Mouse (Mus musculus) embryonic fibroblast, embryonic 13.5 days (primary cell): Measurements from ENCODE around the gene Il10rb.

ENCODE experiments used
- CTCF ChIP-seq: IDR thresholded peaks from 2 replicates; pipeline ENCODE4 v1.5.1; 2011; ENCODE audit warnings: mild to moderate bottlenecking, control low read depth, low read length, moderate library complexity, borderline replicate concordance; ENCODE audit not compliant: insufficient read depth
- POLR2A ChIP-seq: IDR thresholded peaks from 2 replicates; pipeline ENCODE4 v1.6.1; 2011; ENCODE audit warnings: low read depth, mild to moderate bottlenecking, control low read depth, low read length, moderate library complexity

GRCm38 (mm10) chr16:91359531-91359930 lies 46.4 kb upstream of the Il10rb start:
- TF ChIP-seq CTCF (no peak), POLR2A (no peak)
